Mouse (Mus musculus) cerebellum, postnatal 25 days (tissue): ENCODE measurements around the gene Hnrnpa0.
A peak's percentile ranks its signal among the peaks of the same experiment; 100 is the strongest.
"Not testable (repeated sequence)": the region's sequence is repeated elsewhere in the genome, so short reads cannot be mapped to it uniquely, and the experiment has no call there.

Experiments used
- DNase-seq, 2 experiments: peaks; one replicate each; pipeline ENCODE4 v3.0.0; 2021; ENCODE audit warnings: mixed read lengths in 2 of 2

Gene Hnrnpa0

DNA sequence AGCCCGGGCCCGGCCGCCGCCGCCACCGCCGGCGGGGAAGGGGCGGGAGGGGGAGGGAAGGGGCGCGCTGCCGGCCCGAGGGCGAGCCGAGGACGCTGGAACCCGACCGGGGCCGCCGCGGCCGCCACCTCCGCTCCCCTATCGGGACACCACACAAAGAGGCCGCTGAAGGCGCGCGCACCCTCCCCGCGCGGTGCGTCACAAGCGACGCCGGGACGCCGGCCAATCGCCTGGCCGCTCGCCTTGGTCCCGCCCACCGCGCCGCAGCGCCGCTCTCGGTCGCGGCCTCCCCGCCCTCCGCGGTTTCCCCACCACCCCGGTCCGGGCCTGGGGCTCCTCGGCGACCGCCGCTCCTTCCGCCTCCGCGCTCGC lies at the start of gene Hnrnpa0:
Hnrnpa0 (minus strand) TSS at position 161 of the 372 bp plus-strand sequence.
- DNase-seq, result peak; percentile 99

DNA sequence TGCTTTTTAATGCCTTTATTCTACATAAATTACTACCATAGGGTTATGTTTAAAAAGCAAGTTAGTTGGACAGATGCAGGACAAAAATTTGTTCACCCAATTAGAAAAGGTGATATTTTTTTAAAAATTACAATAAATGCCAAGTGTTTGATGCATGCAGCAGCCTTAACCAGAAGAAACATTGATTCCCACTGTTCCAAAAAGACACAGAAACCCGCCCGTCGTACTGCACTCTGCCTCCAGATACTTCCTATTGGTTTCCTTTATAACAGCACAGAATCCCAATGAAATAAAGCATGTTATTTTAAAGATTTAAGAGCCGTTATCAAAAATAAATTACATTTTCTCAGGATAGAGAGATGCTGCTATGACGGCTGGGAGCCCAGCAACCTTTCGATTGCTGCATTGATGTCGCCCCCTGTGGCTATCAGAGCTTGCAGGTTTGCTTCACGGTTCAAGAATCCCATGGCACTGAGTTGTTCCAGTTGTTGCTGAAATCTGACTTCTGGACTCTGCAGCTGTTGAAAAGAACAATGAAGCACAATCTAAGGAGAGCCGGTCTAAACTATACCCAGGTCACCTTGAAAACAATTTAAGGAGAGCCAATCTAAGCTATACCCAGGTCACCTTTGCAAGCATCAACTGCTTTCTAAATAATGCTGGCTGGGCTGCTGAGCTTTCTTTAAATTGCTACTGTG lies 49.3 kb upstream of the Hnrnpa0 start:
- DNase-seq, result peak; percentile 91 to 96

- DNase-seq, result no peak
These were observed 47.7 kb upstream of the Hnrnpa0 start for GRCm38 (mm10) chr13:58176105-58176504.

DNA sequence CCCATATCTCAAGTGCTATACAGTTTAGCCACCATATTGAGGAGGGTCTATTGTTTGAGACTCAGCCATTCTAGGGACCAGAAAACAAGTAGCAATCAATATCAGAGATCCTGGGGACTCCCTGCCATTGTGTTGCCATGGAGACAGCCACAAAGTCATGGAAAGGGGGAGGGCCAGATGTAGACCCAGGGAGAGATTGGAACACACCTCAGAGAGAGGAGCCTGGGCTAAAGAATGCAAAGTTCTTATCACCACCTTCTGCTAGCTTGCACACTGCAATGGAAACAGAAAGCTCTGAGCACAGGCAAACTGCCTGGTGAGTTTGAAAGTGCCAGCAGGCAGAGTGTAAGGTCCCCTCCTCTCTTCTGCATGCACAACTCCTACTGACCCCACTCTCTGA lies 39.8 kb upstream of the Hnrnpa0 start:
- no peak for DNase-seq

DNA sequence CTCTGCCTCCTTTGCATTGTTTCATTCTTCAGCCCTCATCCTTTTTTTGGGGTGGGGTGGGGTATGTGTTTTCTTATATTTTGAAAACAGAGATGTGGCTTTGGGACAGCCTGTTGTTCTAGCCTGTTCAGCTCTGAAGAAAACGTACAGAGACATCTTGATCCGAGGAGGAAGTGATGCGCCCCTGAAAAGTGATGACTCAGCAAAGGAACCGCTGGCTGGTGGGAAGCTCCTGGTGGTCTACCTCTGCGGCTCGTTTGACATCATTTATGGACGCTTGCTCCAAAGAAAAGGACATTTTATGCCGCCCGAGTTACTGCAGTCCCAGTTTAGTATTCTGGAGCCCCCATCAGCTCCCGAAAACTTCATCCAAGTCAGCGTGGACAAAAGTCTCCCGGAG lies 35.0 kb upstream of the Hnrnpa0 start:
- DNase-seq, result no peak

GRCm38 (mm10) chr13:58160761-58161160 lies 32.4 kb upstream of the Hnrnpa0 start:
- no peak for DNase-seq

- DNase-seq, result peak; percentile 91 to 94
These were observed 29.9 kb upstream of the Hnrnpa0 start for GRCm38 (mm10) chr13:58158099-58158912.

GRCm38 (mm10) chr13:58157447-58158098 lies 29.2 kb upstream of the Hnrnpa0 start, which contains the start of gene Idnk:
TSS of gene Idnk (plus strand) at chr13:58157649.
- peak; percentile 85 to 91 for DNase-seq

DNA sequence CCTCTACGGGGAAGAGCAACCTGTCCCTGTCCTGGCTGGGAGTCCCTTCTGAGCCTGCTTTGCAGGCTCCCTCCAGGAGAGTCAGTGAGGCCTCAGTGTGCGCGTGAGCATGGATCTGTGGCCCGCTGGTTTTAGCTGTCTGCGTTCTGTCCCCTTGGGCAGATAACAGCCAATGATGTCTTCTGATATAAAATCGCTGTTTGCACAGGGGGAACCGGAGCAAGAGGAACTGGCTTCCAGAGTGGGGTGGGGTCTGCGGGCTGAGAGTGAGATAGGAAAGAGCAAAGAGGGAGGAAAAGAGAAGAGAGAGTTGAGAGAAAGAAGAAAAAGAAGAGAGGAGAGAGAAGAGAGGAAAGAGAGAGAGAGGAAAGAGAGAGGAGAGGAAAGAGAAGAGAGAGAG lies 28.7 kb upstream of the Hnrnpa0 start:
- peak; percentile 35 to 38 for DNase-seq

- no peak for DNase-seq
These were observed 27.7 kb upstream of the Hnrnpa0 start for GRCm38 (mm10) chr13:58156031-58156430.

- no peak for DNase-seq
These were observed 22.1 kb upstream of the Hnrnpa0 start for GRCm38 (mm10) chr13:58150442-58150841.

DNA sequence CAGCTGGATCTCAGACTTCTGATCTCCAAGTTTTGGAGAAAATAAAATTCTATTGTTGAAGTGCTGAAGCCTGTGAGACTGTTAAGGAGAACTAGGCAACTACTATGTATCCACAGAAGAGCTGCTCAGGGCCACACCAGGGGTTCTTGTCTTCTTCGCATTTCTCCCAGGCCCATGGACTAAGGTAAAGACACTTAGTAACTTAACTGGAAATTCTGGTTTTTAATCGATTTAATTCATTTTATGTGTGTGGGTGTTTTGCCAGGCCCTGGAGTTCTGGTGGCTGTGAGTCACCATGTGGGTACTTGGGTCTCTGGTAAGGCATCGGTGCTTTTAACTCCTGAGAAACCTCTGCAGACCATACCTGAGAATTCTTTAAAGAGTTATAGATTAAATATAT lies 21.3 kb upstream of the Hnrnpa0 start:
- DNase-seq, result no peak

- peak; percentile 37 to 43 for DNase-seq
These were observed 20.7 kb upstream of the Hnrnpa0 start for GRCm38 (mm10) chr13:58149033-58149558.

- peak; percentile 62 to 72 for DNase-seq
These were observed 20.0 kb upstream of the Hnrnpa0 start for GRCm38 (mm10) chr13:58148256-58148831.

DNA sequence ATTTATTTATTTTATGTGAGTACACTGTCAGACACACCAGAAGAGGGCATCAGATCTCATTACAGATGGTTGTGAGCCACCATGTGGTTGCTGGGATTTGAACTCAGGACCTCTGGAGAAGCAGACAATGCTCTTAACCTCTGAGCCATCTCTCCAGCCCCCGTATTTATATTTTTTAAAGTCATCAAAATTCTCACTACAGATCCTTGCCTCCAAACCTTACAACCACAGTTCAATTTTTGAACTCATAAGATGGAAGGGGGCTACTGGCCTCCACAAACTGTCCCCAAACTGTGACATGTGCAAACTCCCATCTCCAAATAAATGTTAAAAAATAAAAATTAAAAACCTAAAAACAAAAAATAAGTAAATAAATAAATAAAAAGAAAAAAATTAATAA lies 19.4 kb upstream of the Hnrnpa0 start:
- no peak for DNase-seq

GRCm38 (mm10) chr13:58146603-58147002 lies 18.2 kb upstream of the Hnrnpa0 start:
- not testable (repeated sequence) for DNase-seq

- peak in 1 of 2 experiments; percentile 4 for DNase-seq
These were observed 3.3 kb upstream of the Hnrnpa0 start for GRCm38 (mm10) chr13:58131692-58132091.

DNA sequence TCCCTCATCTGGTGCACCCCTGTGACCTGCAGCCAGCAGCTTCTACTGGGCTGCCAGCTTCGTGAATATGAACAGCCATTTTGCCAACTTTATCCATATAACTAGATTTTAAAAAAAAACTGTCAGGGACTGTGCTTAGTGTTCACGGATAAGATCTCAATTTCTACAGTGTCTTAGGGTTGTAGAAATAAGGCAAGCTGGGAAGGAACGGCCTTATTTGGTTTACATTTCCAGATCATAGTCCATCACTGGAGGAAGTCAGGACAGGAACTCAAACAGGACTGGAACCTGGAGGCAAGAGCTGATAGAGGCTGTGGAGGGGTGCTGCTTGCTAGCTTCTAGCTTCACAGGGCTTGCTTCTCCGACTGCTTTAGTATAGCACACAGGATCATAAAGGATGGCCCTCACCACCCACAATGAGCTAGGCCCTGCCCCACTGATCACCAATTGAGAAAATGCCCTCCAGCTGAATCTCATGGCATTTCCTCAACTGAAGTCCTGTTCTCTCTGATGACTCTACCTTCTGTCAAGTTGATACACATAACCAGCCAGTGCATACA lies 1.4 kb upstream of the Hnrnpa0 start:
- DNase-seq, result peak in 1 of 2 experiments; percentile 14

- peak; percentile 98 to 99 for DNase-seq
These were observed 664 bp upstream of the Hnrnpa0 start for GRCm38 (mm10) chr13:58128768-58129671.

- peak; percentile 75 to 88 for DNase-seq
These were observed 492 bp downstream of the Hnrnpa0 start for GRCm38 (mm10) chr13:58127766-58128361.
